Mouse (Mus musculus): ENCODE data around the gene Rbfox3. TPM values are rescaled to one million over a fixed set of nuclear protein-coding genes. Genes with fewer than 3 reads are reported as not detected.

Gene Rbfox3
- total RNA-seq, 2 experiments from 2014 or later, result 0.10 TPM; not detected in 1

GRCm38 (mm10) chr11:118542906-118543305 is 368.5 kb downstream of the Rbfox3 start:
- no peak for DNase-seq

GRCm38 (mm10) chr11:118540411-118541026 is 370.9 kb downstream of the Rbfox3 start:
- no peak for DNase-seq

GRCm38 (mm10) chr11:118538008-118538407 is 373.4 kb downstream of the Rbfox3 start:
- no peak for DNase-seq

GRCm38 (mm10) chr11:118534382-118535092 is 376.9 kb downstream of the Rbfox3 start:
- DNase-seq, result peak in 1 of 2 experiments; percentile 18

- no peak for DNase-seq
Measured at GRCm38 (mm10) chr11:118530313-118530712, 381.1 kb downstream of the Rbfox3 start.

GRCm38 (mm10) chr11:118528761-118529160 is 382.6 kb downstream of the Rbfox3 start:
- DNase-seq, result no peak

GRCm38 (mm10) chr11:118525059-118525458 is 386.3 kb downstream of the Rbfox3 start:
- no peak for DNase-seq

- DNase-seq, result no peak
Measured at GRCm38 (mm10) chr11:118523496-118524145, 387.8 kb downstream of the Rbfox3 start.

- DNase-seq, result no peak
Measured at GRCm38 (mm10) chr11:118520932-118521331, 390.5 kb downstream of the Rbfox3 start.

GRCm38 (mm10) chr11:118520251-118520650 is 391.1 kb downstream of the Rbfox3 start:
- no peak for DNase-seq

- DNase-seq, result peak; percentile 80 to 86
Measured at GRCm38 (mm10) chr11:118518743-118519142, 392.7 kb downstream of the Rbfox3 start.

- no peak for DNase-seq
Measured at GRCm38 (mm10) chr11:118517924-118518323, 393.5 kb downstream of the Rbfox3 start.

- DNase-seq, result no peak
Measured at GRCm38 (mm10) chr11:118512257-118512910, 399.0 kb downstream of the Rbfox3 start.

- peak; percentile 40 to 51 for DNase-seq
Measured at GRCm38 (mm10) chr11:118511851-118512250, 399.5 kb downstream of the Rbfox3 start.

- DNase-seq, result no peak
Measured at GRCm38 (mm10) chr11:118508341-118508740, 403.1 kb downstream of the Rbfox3 start.

GRCm38 (mm10) chr11:118507904-118508303 is 403.5 kb downstream of the Rbfox3 start:
- DNase-seq, result peak; percentile 66 to 86

- no peak for DNase-seq
Measured at GRCm38 (mm10) chr11:118507095-118507494, 404.3 kb downstream of the Rbfox3 start.

GRCm38 (mm10) chr11:118504180-118504454 is 407.3 kb downstream of the Rbfox3 start:
- no peak for DNase-seq

- no peak for DNase-seq
Measured at GRCm38 (mm10) chr11:118503418-118504179, 407.8 kb downstream of the Rbfox3 start.

- no peak for DNase-seq
Measured at GRCm38 (mm10) chr11:118502990-118503389, 408.4 kb downstream of the Rbfox3 start.

GRCm38 (mm10) chr11:118496066-118496689 is 415.2 kb downstream of the Rbfox3 start:
- no peak for DNase-seq

- no peak for DNase-seq
Measured at GRCm38 (mm10) chr11:118495065-118495464, 416.3 kb downstream of the Rbfox3 start.

Data from heart, adult 18-20 months (tissue).